Mouse (Mus musculus) macrophage (primary cell): ENCODE measurements around the gene Pomt2. TPM values are rescaled to one million over a fixed set of nuclear protein-coding genes. Genes with fewer than 3 reads are reported as not detected.

Experiments used
- polyA plus RNA-seq: library from polyadenylated mRNA; stranded (reverse); fragments of 250-400 nt; gene quantifications from 3 replicates; pipeline ENCODE4 v1.2.4, GENCODE M21; 2018; ENCODE audit warnings: inconsistent platforms

The Pomt2 gene
- polyA plus RNA-seq, 1 experiment from 2014 or later: 5.8 TPM

Other genes starting within 250 kb of the Pomt2 start
- gene Cipc, start 200.9 kb downstream of the Pomt2 start, polyA plus RNA-seq: 42.6 to 89.8 TPM (median 86.9 TPM) in 3 replicates
- gene Zdhhc22, start 157.5 kb downstream of the Pomt2 start, polyA plus RNA-seq: not detected in 3 replicates
- gene Tmem63c, start 126.6 kb downstream of the Pomt2 start, polyA plus RNA-seq: not detected in 3 replicates
- gene Ngb, start 45.4 kb downstream of the Pomt2 start, polyA plus RNA-seq: 0.09 TPM in 1 of 3 replicates, not detected in the others
- 14.6 to 20.4 TPM (median 19.2 TPM) in 3 replicates for gene Gstz1, start 803 bp downstream of the Pomt2 start, polyA plus RNA-seq
- gene Samd15, start 51.8 kb upstream of the Pomt2 start, polyA plus RNA-seq: 0.48 to 1.2 TPM (median 0.73 TPM) in 3 replicates
- 6.6 to 15.5 TPM (median 11.6 TPM) in 3 replicates for gene Tmed8, start 52.5 kb upstream of the Pomt2 start, polyA plus RNA-seq
- gene Noxred1, start 90.8 kb upstream of the Pomt2 start, polyA plus RNA-seq: 0.31 to 0.40 TPM (median 0.32 TPM) in 3 replicates
- gene Vipas39, start 118.3 kb upstream of the Pomt2 start, polyA plus RNA-seq: 106 to 155 TPM (median 136 TPM) in 3 replicates
- gene Ahsa1, start 118.5 kb upstream of the Pomt2 start, polyA plus RNA-seq: 198 to 597 TPM (median 364 TPM) in 3 replicates
- gene Ism2, start 151.7 kb upstream of the Pomt2 start, polyA plus RNA-seq: 0.19 TPM in 1 of 3 replicates, not detected in the others
- gene Sptlc2, start 240.4 kb upstream of the Pomt2 start, polyA plus RNA-seq: 96.4 to 117 TPM (median 96.5 TPM) in 3 replicates